Mouse (Mus musculus) kidney, postnatal 25 days (tissue): ENCODE measurements around the gene Gm5615.

Source experiments
- DNase-seq, 2 experiments: peaks; one replicate each; pipeline ENCODE4 v3.0.0; 2021; ENCODE audit warnings: mixed read lengths in 2 of 2

Gene Gm5615

DNA sequence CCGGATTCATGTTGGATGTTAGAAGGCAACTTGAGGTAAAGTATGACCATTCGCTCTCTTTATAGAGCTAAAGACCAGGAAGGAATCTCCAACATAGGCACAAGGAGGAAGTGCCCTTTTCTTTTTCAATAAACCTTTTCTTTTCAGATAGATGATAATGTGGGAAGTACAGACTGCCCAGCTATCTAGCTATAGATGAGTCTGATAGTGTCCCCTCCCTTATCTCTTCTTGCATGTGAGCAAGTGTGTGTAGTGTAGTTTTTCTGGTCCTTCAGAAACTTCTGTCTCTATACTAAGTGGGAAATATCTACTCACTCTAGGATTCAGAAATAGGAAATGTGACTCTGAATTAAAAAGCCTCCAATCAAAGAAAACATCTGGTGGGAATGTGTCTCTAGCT is at the start of gene Gm5615:
TSS of gene Gm5615 (minus strand) at position 101 of the 400 bp plus-strand sequence.
- no peak for DNase-seq

DNA sequence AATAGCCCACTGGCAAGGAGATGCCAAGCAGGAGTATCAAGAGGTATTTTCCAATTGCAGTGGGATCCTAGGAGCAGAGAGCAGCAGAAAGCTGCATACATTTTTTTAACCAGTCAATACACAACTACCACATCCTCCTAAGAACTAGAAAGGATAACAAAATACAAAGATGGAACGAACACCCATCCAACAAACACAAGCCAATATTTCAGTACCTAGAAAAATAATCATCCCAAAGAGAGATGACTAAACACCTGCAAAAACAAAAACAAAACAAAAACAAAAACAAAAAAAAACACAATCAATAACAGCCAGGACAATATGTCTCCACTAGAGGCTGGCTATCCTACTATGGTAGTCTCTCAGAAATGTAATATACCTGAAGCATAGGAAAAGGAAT is 40.8 kb upstream of the Gm5615 start, which contains the start of gene Gm17689:
TSS of gene Gm17689 (minus strand) at position 101 of the 400 bp plus-strand sequence.
- DNase-seq: no peak

- no peak for DNase-seq
These were observed 37.6 kb downstream of the Gm5615 start for GRCm38 (mm10) chr9:36504211-36504610.

GRCm38 (mm10) chr9:36495824-36496223 is 45.9 kb downstream of the Gm5615 start:
- no peak for DNase-seq

DNA sequence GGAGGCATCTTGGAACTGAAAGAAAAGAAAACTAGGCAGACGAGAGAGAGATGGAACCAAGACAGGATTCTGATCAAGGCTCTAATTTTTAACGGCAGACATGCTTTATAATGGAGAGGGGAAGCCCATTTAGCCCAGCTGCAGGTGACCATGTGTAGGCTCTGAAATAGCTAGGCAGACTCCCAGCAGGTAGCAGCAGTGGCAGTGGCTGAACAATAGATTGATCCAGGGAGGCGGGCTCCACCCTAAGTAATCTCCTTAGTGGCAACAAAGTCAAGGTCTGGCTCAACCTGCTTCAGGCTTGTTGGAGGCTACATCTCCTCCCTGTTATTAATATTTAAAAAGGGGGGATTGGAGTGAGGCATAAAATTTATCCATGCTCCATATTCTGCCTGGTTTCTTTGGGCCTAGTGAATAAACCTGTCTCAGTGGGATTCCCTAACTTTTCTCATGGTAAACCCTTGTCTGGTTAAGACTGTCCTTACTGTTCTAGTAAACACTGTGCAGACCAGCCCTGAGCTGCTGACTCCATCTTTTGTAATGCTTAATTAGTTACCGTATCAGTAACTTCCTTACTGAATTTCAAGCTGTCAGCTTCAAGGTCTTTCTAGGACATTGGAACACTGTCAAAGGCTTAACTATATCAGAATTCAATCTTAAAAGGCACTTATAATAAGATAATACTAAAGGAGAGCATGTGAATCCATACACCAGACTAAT is 47.1 kb downstream of the Gm5615 start:
- DNase-seq: no peak
